Mouse (Mus musculus) spleen, adult 18-20 months (tissue): ENCODE measurements at regions not wholly inside any gene's neighbourhood (a gene's known extent, or its start where the extent isn't known, plus 50 kb on each side); places are given as distances from the start of the nearest gene placed in this dataset.

ENCODE experiments used
- DNase-seq, 2 experiments: peaks; one replicate each; pipeline ENCODE4 v3.0.0; 2022; ENCODE audit warnings: mixed read lengths in 2 of 2

- no peak for DNase-seq
Observed at GRCm38 (mm10) chr3:149410518-149410917, 420.2 kb upstream of the Adgrl2 start.

- no peak for DNase-seq
Observed at GRCm38 (mm10) chr3:149408858-149409257, 418.5 kb upstream of the Adgrl2 start.

- no peak for DNase-seq
Observed at GRCm38 (mm10) chr3:149405872-149406271, 415.5 kb upstream of the Adgrl2 start.

- DNase-seq, result no peak
Observed at GRCm38 (mm10) chr3:149404691-149405090, 414.3 kb upstream of the Adgrl2 start.

- DNase-seq, result no peak
Observed at GRCm38 (mm10) chr3:149402496-149402895, 412.1 kb upstream of the Adgrl2 start.

- DNase-seq, result no peak
Observed at GRCm38 (mm10) chr3:149395082-149395481, 404.7 kb upstream of the Adgrl2 start.

- DNase-seq, result no peak
Observed at GRCm38 (mm10) chr3:149393317-149394172, 403.2 kb upstream of the Adgrl2 start.

GRCm38 (mm10) chr3:149392164-149392563 is 401.8 kb upstream of the Adgrl2 start:
- no peak for DNase-seq

GRCm38 (mm10) chr3:149387537-149387936 is 397.2 kb upstream of the Adgrl2 start:
- no peak for DNase-seq

GRCm38 (mm10) chr3:149386027-149386426 is 395.7 kb upstream of the Adgrl2 start:
- no peak for DNase-seq

GRCm38 (mm10) chr3:149385336-149385735 is 395.0 kb upstream of the Adgrl2 start:
- no peak for DNase-seq

- DNase-seq, result no peak
Observed at GRCm38 (mm10) chr3:149381559-149382245, 391.3 kb upstream of the Adgrl2 start.

- DNase-seq, result no peak
Observed at GRCm38 (mm10) chr3:149381051-149381450, 390.7 kb upstream of the Adgrl2 start.

GRCm38 (mm10) chr3:149379866-149380472 is 389.6 kb upstream of the Adgrl2 start:
- no peak for DNase-seq

GRCm38 (mm10) chr3:149379249-149379865 is 389.0 kb upstream of the Adgrl2 start:
- DNase-seq, result no peak

GRCm38 (mm10) chr3:149371439-149371838 is 381.1 kb upstream of the Adgrl2 start:
- no peak for DNase-seq

- DNase-seq, result no peak
Observed at GRCm38 (mm10) chr3:149370517-149371227, 380.3 kb upstream of the Adgrl2 start.

GRCm38 (mm10) chr3:149367888-149368287 is 377.5 kb upstream of the Adgrl2 start:
- DNase-seq, result no peak

GRCm38 (mm10) chr3:149360164-149360563 is 369.8 kb upstream of the Adgrl2 start:
- DNase-seq, result no peak

- no peak for DNase-seq
Observed at GRCm38 (mm10) chr3:149358570-149359193, 368.3 kb upstream of the Adgrl2 start.

GRCm38 (mm10) chr3:149357903-149358569 is 367.7 kb upstream of the Adgrl2 start:
- no peak for DNase-seq
